Mouse (Mus musculus): Measurements from ENCODE around the gene Stk10. TPM values are rescaled to one million over a fixed set of nuclear protein-coding genes. Genes with fewer than 3 reads are reported as not detected.

Stk10 gene
- polyA plus RNA-seq (2014; fragmentation: Nextera tagmentation; extraction: Ambion mirVana), result 1.8 and 2.0 TPM in 2 replicates

- no peak within 1 kb of the TSS for H3K27ac ChIP-seq (replicated peaks; ENCODE audit: low read depth, low read length)
These were observed at the start of gene Stk10 for GRCm38 (mm10) chr11:32532765-32533481. Gene Stk10, plus strand, starts transcription at chr11:32533305.

GRCm38 (mm10) chr11:32485290-32485689, 47.8 kb upstream of the Stk10 start:
- Histone ChIP-seq H3K27me3 (ENCODE audit: control insufficient read depth, insufficient read depth, low read length) (no peaks in the 10 kb centered on the region), H3K4me2 (ENCODE audit: low read depth, severe bottlenecking) (no peak overlapping the region), H3K4me1 (ENCODE audit: control insufficient read depth, insufficient read depth, low read length) (no peaks in the 10 kb centered on the region), H3K9me3 (ENCODE audit: control insufficient read depth, low read length) (no peaks in the 10 kb centered on the region), H3K9ac (ENCODE audit: low read length) (no peak overlapping the region), H3K36me3 (ENCODE audit: control insufficient read depth, insufficient read depth, low read length) (0 out of 2 replicates have a peak, but pooled peaks cover 2% of the 10 kb centered on the region), H3K4me3 (ENCODE audit: low read depth, low read length) (no peak overlapping the region), H3K27ac (replicated peaks; ENCODE audit: low read depth, low read length) (no peak overlapping the region)
- no peak for DNase-seq (ENCODE audit: low spot score)
- WGBS, result 65% methylated on average over 3 of the region's 3 CpGs
- ATAC-seq (ENCODE audit: insufficient number of reproducible peaks, low FRiP score, low TSS enrichment, low read depth), result no peak

More at GRCm38 (mm10) chr11:32532765-32533481, at the start of gene Stk10:
- under 1% methylated on average over 69 of the region's 82 CpGs for WGBS
- no peaks in the 10 kb centered on the region for H3K9me3 ChIP-seq (ENCODE audit: control insufficient read depth, low read length)
- H3K4me2 ChIP-seq (ENCODE audit: low read depth, severe bottlenecking), result peak within 1 kb of the TSS; percentile 93
- H3K36me3 ChIP-seq (ENCODE audit: control insufficient read depth, insufficient read depth, low read length), result no peaks in the 10 kb centered on the region
- 0 out of 2 replicates have a peak, but pooled peaks cover 7% of the 10 kb centered on the region for H3K4me1 ChIP-seq (ENCODE audit: control insufficient read depth, insufficient read depth, low read length)
- ATAC-seq (ENCODE audit: insufficient number of reproducible peaks, low FRiP score, low TSS enrichment, low read depth) (peak; percentile 87), DNase-seq (ENCODE audit: low spot score) (peak; percentile 88)
- peaks cover 5% of the 10 kb centered on the region; the same call in 1 of the 2 replicates for H3K27me3 ChIP-seq (ENCODE audit: control insufficient read depth, insufficient read depth, low read length)
- peak within 1 kb of the TSS; percentile 67 for H3K4me3 ChIP-seq (ENCODE audit: low read depth, low read length)
- peak within 1 kb of the TSS; percentile 56 for H3K9ac ChIP-seq (ENCODE audit: low read length)

GRCm38 (mm10) chr11:32486621-32487020, 46.5 kb upstream of the Stk10 start:
- no peaks in the 10 kb centered on the region for H3K27me3 ChIP-seq (ENCODE audit: control insufficient read depth, insufficient read depth, low read length)

GRCm38 (mm10) chr11:32487501-32487900, 45.6 kb upstream of the Stk10 start:
- no peak overlapping the region for H3K9ac ChIP-seq (ENCODE audit: low read length)
- H3K27ac ChIP-seq (replicated peaks; ENCODE audit: low read depth, low read length), result no peak overlapping the region
- H3K36me3 ChIP-seq (ENCODE audit: control insufficient read depth, insufficient read depth, low read length), result 0 out of 2 replicates have a peak, but pooled peaks cover 2% of the 10 kb centered on the region
- H3K9me3 ChIP-seq (ENCODE audit: control insufficient read depth, low read length), result no peaks in the 10 kb centered on the region
- H3K4me1 ChIP-seq (ENCODE audit: control insufficient read depth, insufficient read depth, low read length), result no peaks in the 10 kb centered on the region
- DNase-seq (ENCODE audit: low spot score), result no peak
- 85% methylated on average over 3 of the region's 3 CpGs for WGBS
- no peak overlapping the region for H3K4me3 ChIP-seq (ENCODE audit: low read depth, low read length)
- H3K27me3 ChIP-seq (ENCODE audit: control insufficient read depth, insufficient read depth, low read length), result no peaks in the 10 kb centered on the region
- no peak for ATAC-seq (ENCODE audit: insufficient number of reproducible peaks, low FRiP score, low TSS enrichment, low read depth)
- H3K4me2 ChIP-seq (ENCODE audit: low read depth, severe bottlenecking), result no peak overlapping the region

More at GRCm38 (mm10) chr11:32486621-32487020, 46.5 kb upstream of the Stk10 start:
- no peak overlapping the region for H3K4me3 ChIP-seq (ENCODE audit: low read depth, low read length)
- no peak overlapping the region for H3K27ac ChIP-seq (replicated peaks; ENCODE audit: low read depth, low read length)
- ATAC-seq (ENCODE audit: insufficient number of reproducible peaks, low FRiP score, low TSS enrichment, low read depth), result no peak
- 0 out of 2 replicates have a peak, but pooled peaks cover 2% of the 10 kb centered on the region for H3K36me3 ChIP-seq (ENCODE audit: control insufficient read depth, insufficient read depth, low read length)
- no peak overlapping the region for H3K4me2 ChIP-seq (ENCODE audit: low read depth, severe bottlenecking)
- H3K9me3 ChIP-seq (ENCODE audit: control insufficient read depth, low read length), result no peaks in the 10 kb centered on the region
- H3K9ac ChIP-seq (ENCODE audit: low read length), result no peak overlapping the region
- DNase-seq (ENCODE audit: low spot score), result no peak
- 41% methylated on average over 3 of the region's 3 CpGs for WGBS
- no peaks in the 10 kb centered on the region for H3K4me1 ChIP-seq (ENCODE audit: control insufficient read depth, insufficient read depth, low read length)

- DNase-seq (ENCODE audit: low spot score) (no peak), ATAC-seq (ENCODE audit: insufficient number of reproducible peaks, low FRiP score, low TSS enrichment, low read depth) (no peak)
- H3K4me3 ChIP-seq (ENCODE audit: low read depth, low read length), result no peak overlapping the region
- H3K27ac ChIP-seq (replicated peaks; ENCODE audit: low read depth, low read length), result no peak overlapping the region
- no peaks in the 10 kb centered on the region for H3K9me3 ChIP-seq (ENCODE audit: control insufficient read depth, low read length)
- H3K4me2 ChIP-seq (ENCODE audit: low read depth, severe bottlenecking), result no peak overlapping the region
- H3K9ac ChIP-seq (ENCODE audit: low read length), result no peak overlapping the region
- H3K27me3 ChIP-seq (ENCODE audit: control insufficient read depth, insufficient read depth, low read length), result no peaks in the 10 kb centered on the region
- no peaks in the 10 kb centered on the region for H3K4me1 ChIP-seq (ENCODE audit: control insufficient read depth, insufficient read depth, low read length)
- 0 out of 2 replicates have a peak, but pooled peaks cover 2% of the 10 kb centered on the region for H3K36me3 ChIP-seq (ENCODE audit: control insufficient read depth, insufficient read depth, low read length)
These were observed 44.8 kb upstream of the Stk10 start for GRCm38 (mm10) chr11:32488344-32488743.

GRCm38 (mm10) chr11:32488808-32489670, 44.1 kb upstream of the Stk10 start:
- Histone ChIP-seq H3K9me3 (ENCODE audit: control insufficient read depth, low read length) (no peaks in the 10 kb centered on the region), H3K27me3 (ENCODE audit: control insufficient read depth, insufficient read depth, low read length) (no peaks in the 10 kb centered on the region), H3K4me3 (ENCODE audit: low read depth, low read length) (no peak overlapping the region), H3K4me2 (ENCODE audit: low read depth, severe bottlenecking) (no peak overlapping the region), H3K9ac (ENCODE audit: low read length) (no peak overlapping the region), H3K27ac (replicated peaks; ENCODE audit: low read depth, low read length) (no peak overlapping the region), H3K36me3 (ENCODE audit: control insufficient read depth, insufficient read depth, low read length) (0 out of 2 replicates have a peak, but pooled peaks cover 2% of the 10 kb centered on the region), H3K4me1 (ENCODE audit: control insufficient read depth, insufficient read depth, low read length) (no peaks in the 10 kb centered on the region)
- DNase-seq (ENCODE audit: low spot score) (no peak), ATAC-seq (ENCODE audit: insufficient number of reproducible peaks, low FRiP score, low TSS enrichment, low read depth) (no peak)
- 82% methylated on average over 5 of the region's 5 CpGs for WGBS

- Histone ChIP-seq H3K4me2 (ENCODE audit: low read depth, severe bottlenecking) (no peak overlapping the region), H3K36me3 (ENCODE audit: control insufficient read depth, insufficient read depth, low read length) (0 out of 2 replicates have a peak, but pooled peaks cover 2% of the 10 kb centered on the region), H3K27ac (replicated peaks; ENCODE audit: low read depth, low read length) (no peak overlapping the region), H3K9ac (ENCODE audit: low read length) (no peak overlapping the region), H3K9me3 (ENCODE audit: control insufficient read depth, low read length) (no peaks in the 10 kb centered on the region), H3K4me3 (ENCODE audit: low read depth, low read length) (no peak overlapping the region), H3K4me1 (ENCODE audit: control insufficient read depth, insufficient read depth, low read length) (no peaks in the 10 kb centered on the region), H3K27me3 (ENCODE audit: control insufficient read depth, insufficient read depth, low read length) (no peaks in the 10 kb centered on the region)
- no peak for DNase-seq (ENCODE audit: low spot score)
- no peak for ATAC-seq (ENCODE audit: insufficient number of reproducible peaks, low FRiP score, low TSS enrichment, low read depth)
- WGBS, result 93% methylated on average over 2 of the region's 2 CpGs
These were observed 42.0 kb upstream of the Stk10 start for GRCm38 (mm10) chr11:32491079-32491478.

- H3K4me2 ChIP-seq (ENCODE audit: low read depth, severe bottlenecking), result no peak overlapping the region
- H3K36me3 ChIP-seq (ENCODE audit: control insufficient read depth, insufficient read depth, low read length), result no peaks in the 10 kb centered on the region
- no peaks in the 10 kb centered on the region for H3K4me1 ChIP-seq (ENCODE audit: control insufficient read depth, insufficient read depth, low read length)
- no peaks in the 10 kb centered on the region for H3K9me3 ChIP-seq (ENCODE audit: control insufficient read depth, low read length)
- no peak overlapping the region for H3K27ac ChIP-seq (replicated peaks; ENCODE audit: low read depth, low read length)
- no peak overlapping the region for H3K4me3 ChIP-seq (ENCODE audit: low read depth, low read length)
- H3K27me3 ChIP-seq (ENCODE audit: control insufficient read depth, insufficient read depth, low read length), result no peaks in the 10 kb centered on the region
- DNase-seq (ENCODE audit: low spot score), result no peak
- H3K9ac ChIP-seq (ENCODE audit: low read length), result no peak overlapping the region
- no peak for ATAC-seq (ENCODE audit: insufficient number of reproducible peaks, low FRiP score, low TSS enrichment, low read depth)
These were observed 39.8 kb upstream of the Stk10 start for GRCm38 (mm10) chr11:32493312-32493711.
